Mouse (Mus musculus): ENCODE results near the gene Baiap3. TPM values are rescaled to one million over a fixed set of nuclear protein-coding genes. Genes with fewer than 3 reads are reported as not detected.

Gene Baiap3
- polyA plus RNA-seq, 1 experiment from 2014 or later = 1.8 TPM

GRCm38 (mm10) chr17:25202401-25202800, 53.8 kb downstream of the Baiap3 start:
- peaks cover 10% of the 10 kb centered on the region for H3K36me3 ChIP-seq (ENCODE audit: control insufficient read depth, insufficient read depth, low read length)
- 93% methylated on average over 4 of the region's 4 CpGs for WGBS
- no peak overlapping the region for H3K4me2 ChIP-seq (ENCODE audit: low read depth)

More at GRCm38 (mm10) chr17:25202401-25202800, 53.8 kb downstream of the Baiap3 start:
- no peak overlapping the region for H3K9ac ChIP-seq (ENCODE audit: low read length)
- no peaks in the 10 kb centered on the region for H3K4me1 ChIP-seq (ENCODE audit: control insufficient read depth, insufficient read depth, low read length)
- no peak overlapping the region for H3K27ac ChIP-seq (ENCODE audit: low read depth, low read length)
- DNase-seq (ENCODE audit: low spot score) = no peak
- no peaks in the 10 kb centered on the region for H3K9me3 ChIP-seq (ENCODE audit: control insufficient read depth, low read length)
- no peak for ATAC-seq (ENCODE audit: insufficient read depth, low FRiP score, low TSS enrichment)
- H3K27me3 ChIP-seq (ENCODE audit: control insufficient read depth, insufficient read depth, low read length) = no peaks in the 10 kb centered on the region
- H3K4me3 ChIP-seq (ENCODE audit: low read depth, low read length) = no peak overlapping the region

Small RNA genes lying within 50 kb of the gene (microRNA-seq; reads per million reads assigned to microRNA genes)
- 2.6 reads per million, percentile 2 among the genes with 10 or more reads in this experiment for gene Mir3547

Other genes starting within 250 kb of the Baiap3 start
- 11.9 and 12.6 TPM in 2 replicates for gene Cramp1l, start 240.6 kb downstream of the Baiap3 start, polyA plus RNA-seq (2014; fragmentation: Nextera tagmentation; extraction: Ambion mirVana)
- 21.9 and 25.8 TPM in 2 replicates for gene Ift140, start 240.3 kb downstream of the Baiap3 start, polyA plus RNA-seq (2014; fragmentation: Nextera tagmentation; extraction: Ambion mirVana)
- 11.4 and 13.3 TPM in 2 replicates for gene Tmem204, start 172.8 kb downstream of the Baiap3 start, polyA plus RNA-seq (2014; fragmentation: Nextera tagmentation; extraction: Ambion mirVana)
- gene Telo2, start 140.4 kb downstream of the Baiap3 start, polyA plus RNA-seq (2014; fragmentation: Nextera tagmentation; extraction: Ambion mirVana) = 29.9 and 31.8 TPM in 2 replicates
- not detected in 2 replicates for gene Ptx4, start 135.6 kb downstream of the Baiap3 start, polyA plus RNA-seq (2014; fragmentation: Nextera tagmentation; extraction: Ambion mirVana)
- gene Clcn7, start 123.0 kb downstream of the Baiap3 start, polyA plus RNA-seq (2014; fragmentation: Nextera tagmentation; extraction: Ambion mirVana) = 20.5 and 22.4 TPM in 2 replicates
- gene Ccdc154, start 93.9 kb downstream of the Baiap3 start, polyA plus RNA-seq (2014; fragmentation: Nextera tagmentation; extraction: Ambion mirVana) = not detected in 2 replicates
- not detected in 2 replicates for gene Gm38655, start 80.9 kb downstream of the Baiap3 start, polyA plus RNA-seq (2014; fragmentation: Nextera tagmentation; extraction: Ambion mirVana)
- 30.5 and 31.8 TPM in 2 replicates for gene BC003965, start 71.8 kb downstream of the Baiap3 start, polyA plus RNA-seq (2014; fragmentation: Nextera tagmentation; extraction: Ambion mirVana)
- gene Unkl, start 68.0 kb downstream of the Baiap3 start, polyA plus RNA-seq (2014; fragmentation: Nextera tagmentation; extraction: Ambion mirVana) = 5.6 and 6.9 TPM in 2 replicates
- 51.9 and 58.7 TPM in 2 replicates for gene Gnptg, start 16.2 kb downstream of the Baiap3 start, polyA plus RNA-seq (2014; fragmentation: Nextera tagmentation; extraction: Ambion mirVana)
- 59.8 and 63.6 TPM in 2 replicates for gene Tsr3, start 16.2 kb downstream of the Baiap3 start, polyA plus RNA-seq (2014; fragmentation: Nextera tagmentation; extraction: Ambion mirVana)
- gene Ube2i, start 18.3 kb upstream of the Baiap3 start, polyA plus RNA-seq (2014; fragmentation: Nextera tagmentation; extraction: Ambion mirVana) = 774 and 803 TPM in 2 replicates
- 0.25 TPM in 1 of 2 replicates, not detected in the other for gene Prss34, start 42.0 kb upstream of the Baiap3 start, polyA plus RNA-seq (2014; fragmentation: Nextera tagmentation; extraction: Ambion mirVana)
- not detected in 2 replicates for gene Prss28, start 52.3 kb upstream of the Baiap3 start, polyA plus RNA-seq (2014; fragmentation: Nextera tagmentation; extraction: Ambion mirVana)
- not detected in 2 replicates for gene Prss29, start 62.3 kb upstream of the Baiap3 start, polyA plus RNA-seq (2014; fragmentation: Nextera tagmentation; extraction: Ambion mirVana)
- not detected in 2 replicates for gene Tpsab1, start 89.2 kb upstream of the Baiap3 start, polyA plus RNA-seq (2014; fragmentation: Nextera tagmentation; extraction: Ambion mirVana)
- not detected in 2 replicates for gene Tpsb2, start 109.9 kb upstream of the Baiap3 start, polyA plus RNA-seq (2014; fragmentation: Nextera tagmentation; extraction: Ambion mirVana)
- gene Tpsg1, start 112.9 kb upstream of the Baiap3 start, polyA plus RNA-seq (2014; fragmentation: Nextera tagmentation; extraction: Ambion mirVana) = 0.37 and 0.46 TPM in 2 replicates
- 9.7 and 13.3 TPM in 2 replicates for gene Cacna1h, start 177.4 kb upstream of the Baiap3 start, polyA plus RNA-seq (2014; fragmentation: Nextera tagmentation; extraction: Ambion mirVana)
- gene Tekt4, start 198.3 kb upstream of the Baiap3 start, polyA plus RNA-seq (2014; fragmentation: Nextera tagmentation; extraction: Ambion mirVana) = 0.25 and 0.46 TPM in 2 replicates
- gene Sstr5, start 240.9 kb upstream of the Baiap3 start, polyA plus RNA-seq (2014; fragmentation: Nextera tagmentation; extraction: Ambion mirVana) = not detected in 2 replicates